Mouse (Mus musculus) lung, adult 2 months (tissue): ENCODE measurements at regions not wholly inside any gene's neighbourhood (a gene's known extent, or its start where the extent isn't known, plus 50 kb on each side); places are given as distances from the start of the nearest gene placed in this dataset.

ENCODE experiments used
- CTCF ChIP-seq: fragments of 200-500 bp; IDR thresholded peaks from 2 replicates; pipeline ENCODE4 v1.5.1; 2011; ENCODE audit warnings: mild to moderate bottlenecking, low read length, control low read depth; ENCODE audit not compliant: insufficient read depth
- POLR2A ChIP-seq: fragments of 200-500 bp; IDR thresholded peaks from 2 replicates; pipeline ENCODE4 v1.6.1; 2011; ENCODE audit warnings: low read depth, mild to moderate bottlenecking, control low read depth, low read length, borderline replicate concordance; ENCODE audit errors: extremely low read depth

DNA sequence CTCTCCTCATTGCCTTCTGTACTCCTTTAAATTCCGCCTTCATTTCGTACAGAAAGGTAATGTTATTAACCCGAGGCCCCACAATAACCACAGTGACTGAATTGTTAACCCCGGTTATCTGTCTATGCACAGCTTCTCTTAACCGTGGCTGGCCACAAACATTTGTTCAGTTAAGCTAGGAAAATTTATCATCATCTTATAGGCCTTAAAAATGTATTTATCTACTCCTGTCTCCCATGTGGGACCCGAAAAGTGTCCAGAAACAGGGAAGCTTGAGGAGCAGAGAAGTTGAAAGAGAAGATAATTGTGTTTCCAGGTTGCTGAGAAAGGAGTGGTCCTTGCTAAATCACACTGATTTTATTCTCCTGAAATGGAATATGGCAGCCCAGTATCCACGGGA, 206.6 kb upstream of the Trib2 start:
- TF ChIP-seq CTCF, result no peak
- no peak for TF ChIP-seq POLR2A
